34 mouse cellular contexts compared by ENCODE assay signal in the genomic region with DNA sequence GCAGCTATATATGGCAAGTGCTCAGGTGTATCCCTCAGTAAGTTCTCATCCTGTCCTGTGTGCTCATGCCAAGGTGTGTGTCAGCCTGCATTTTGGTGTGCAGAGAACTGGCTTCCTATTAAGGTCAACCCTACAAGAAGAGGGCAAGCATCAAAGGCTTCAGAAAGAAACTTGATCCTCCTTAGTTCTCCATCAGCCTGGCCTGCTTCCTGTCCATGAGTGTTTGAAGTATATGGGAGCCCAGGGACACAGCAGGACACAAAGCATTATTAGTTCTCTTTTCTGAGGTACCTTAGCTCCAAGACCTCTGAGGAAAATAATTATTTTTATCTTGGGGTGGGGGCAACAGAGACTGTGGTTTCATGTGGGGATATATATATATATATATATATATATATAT. TPM values are rescaled to one million over a fixed set of nuclear protein-coding genes. Genes with fewer than 3 reads are reported as not detected.
DNase-seq lines count a peak whose midpoint lies in the region; ATAC-seq and TF ChIP-seq lines count a peak whose summit lies in the region.
"Had no signal": no experiment of that assay in that cellular context is flagged by ENCODE, and none has a peak within 500 bp of the region (broad histone marks: within the 10 kb centered on the region; RNA-seq: fewer than 3 reads in every experiment).

No protein-coding gene starts in this region.

- no peaks in the 10 kb centered on the region for H3K36me3 ChIP-seq in midbrain, embryonic 16.5 days (ENCODE audit: control insufficient read depth, insufficient read depth, low read length)
- H3K36me3 ChIP-seq in midbrain, postnatal 0 days (ENCODE audit: insufficient read depth, low read length) = no peaks in the 10 kb centered on the region
- no peaks in the 10 kb centered on the region for H3K36me3 ChIP-seq in limb, embryonic 10.5 days
- H3K36me3 ChIP-seq: embryonic facial prominence, embryonic 12.5 days; forebrain, embryonic 10.5 days; hindbrain, embryonic 13.5 days; kidney, embryonic 15.5 days; limb, embryonic 15.5 days; liver, embryonic 13.5 days; midbrain, embryonic 10.5 days; stomach, embryonic 15.5 days had no signal

- H3K9me3 ChIP-seq in midbrain, embryonic 16.5 days (replicated peaks; ENCODE audit: control insufficient read depth, low read length, poor library complexity, severe bottlenecking) = no peaks in the 10 kb centered on the region
- H3K9me3 ChIP-seq in midbrain, postnatal 0 days (ENCODE audit: low read length) = no peaks in the 10 kb centered on the region
- no peaks in the 10 kb centered on the region for H3K9me3 ChIP-seq in limb, embryonic 10.5 days (replicated peaks)
- H3K9me3 ChIP-seq: embryonic facial prominence, embryonic 12.5 days; forebrain, embryonic 10.5 days; hindbrain, embryonic 13.5 days; kidney, embryonic 15.5 days; limb, embryonic 15.5 days; liver, embryonic 13.5 days; midbrain, embryonic 10.5 days; stomach, embryonic 15.5 days had no signal

- H3K9ac ChIP-seq in midbrain, embryonic 16.5 days (ENCODE audit: low read depth, low read length) = no peak overlapping the region
- no peak overlapping the region for H3K9ac ChIP-seq in midbrain, postnatal 0 days (replicated peaks; ENCODE audit: low read length, poor library complexity, severe bottlenecking)
- H3K9ac ChIP-seq: embryonic facial prominence, embryonic 12.5 days; forebrain, postnatal 0 days; hindbrain, embryonic 13.5 days; kidney, embryonic 15.5 days; limb, embryonic 15.5 days; liver, embryonic 13.5 days; stomach, embryonic 15.5 days had no signal

- H3K27me3 ChIP-seq in midbrain, embryonic 16.5 days (ENCODE audit: control insufficient read depth, insufficient read depth, low read depth, low read length) = no peaks in the 10 kb centered on the region
- H3K27me3 ChIP-seq in midbrain, postnatal 0 days (ENCODE audit: insufficient read depth, low read length) = no peaks in the 10 kb centered on the region
- H3K27me3 ChIP-seq in limb, embryonic 10.5 days (ENCODE audit: low read depth, poor library complexity, severe bottlenecking) = no peaks in the 10 kb centered on the region
- H3K27me3 ChIP-seq: CH12.LX; embryonic facial prominence, embryonic 12.5 days; hindbrain, embryonic 13.5 days; kidney, embryonic 15.5 days; limb, embryonic 15.5 days; liver, embryonic 13.5 days; stomach, embryonic 15.5 days had no signal

- no peak overlapping the region for H3K27ac ChIP-seq in midbrain, embryonic 16.5 days (ENCODE audit: low read length)
- no peak overlapping the region for H3K27ac ChIP-seq in midbrain, postnatal 0 days (ENCODE audit: low read depth, low read length)
- H3K27ac ChIP-seq in limb, embryonic 10.5 days = no peak overlapping the region
- H3K27ac ChIP-seq: embryonic facial prominence, embryonic 12.5 days; forebrain, embryonic 10.5 days; hindbrain, embryonic 13.5 days; kidney, embryonic 15.5 days; layer of hippocampus, adult 2 months; limb, embryonic 15.5 days; liver, embryonic 13.5 days; midbrain, embryonic 10.5 days; stomach, embryonic 15.5 days had no signal

- peak; percentile 52 for DNase-seq in embryo, embryonic 10 days (ENCODE audit: low spot score)
- no peak for DNase-seq in embryo, embryonic 9.5 days (ENCODE audit: extremely low spot score)
- no peak for DNase-seq in midbrain, postnatal 0 days (ENCODE audit: low spot score)
- peak; percentile 33 for DNase-seq in limb, embryonic 10.5 days (ENCODE audit: low spot score)
- no peak for DNase-seq in lung, adult 2 months
- no peak for DNase-seq in thymus, postnatal 10 days (ENCODE audit: low spot score in 2 of 2)
- DNase-seq: adrenal gland, adult 2 months; cerebellum, adult 11 months; cerebellum, adult 9-10 months; cerebellum, postnatal 36 days; forebrain, postnatal 0 days; gastrocnemius, postnatal 14 days; heart, postnatal 36 days; kidney, adult 18-20 months; kidney, postnatal 25 days; liver, embryonic 13.5 days; lung, adult 18-20 months; lung, postnatal 14 days; retina, postnatal 1 day; right cerebral cortex, postnatal 14 days; thymus, postnatal 14 days had no signal

- ATAC-seq in midbrain, embryonic 16.5 days = 0 out of 2 replicates have a peak, but pooled peaks have one; percentile 51
- ATAC-seq in midbrain, postnatal 0 days (ENCODE audit: low FRiP score) = no peak
- ATAC-seq: activated CD4-positive, CD25-positive, alpha-beta regulatory T cell, adult 4 months; forebrain, postnatal 0 days had no signal

- H3K4me1 ChIP-seq in midbrain, embryonic 16.5 days (ENCODE audit: control insufficient read depth, insufficient read depth, low read length) = no peaks in the 10 kb centered on the region
- H3K4me1 ChIP-seq in midbrain, postnatal 0 days (ENCODE audit: insufficient read depth, low read length) = no peaks in the 10 kb centered on the region
- peaks cover 17% of the 10 kb centered on the region for H3K4me1 ChIP-seq in limb, embryonic 10.5 days
- H3K4me1 ChIP-seq in lung, adult 2 months (ENCODE audit: control insufficient read depth, insufficient read depth, low read length) = peaks cover 8% of the 10 kb centered on the region
- H3K4me1 ChIP-seq: embryonic facial prominence, embryonic 12.5 days; forebrain, embryonic 10.5 days; hindbrain, embryonic 13.5 days; kidney, embryonic 15.5 days; limb, embryonic 15.5 days; liver, embryonic 13.5 days; midbrain, embryonic 10.5 days; stomach, embryonic 15.5 days had no signal

- H3K4me3 ChIP-seq in midbrain, embryonic 16.5 days (ENCODE audit: low read depth, low read length) = no peak overlapping the region
- no peak overlapping the region for H3K4me3 ChIP-seq in midbrain, postnatal 0 days (ENCODE audit: low read depth, low read length)
- H3K4me3 ChIP-seq in limb, embryonic 10.5 days = no peak overlapping the region
- H3K4me3 ChIP-seq in lung, adult 2 months (replicated peaks; ENCODE audit: extremely low read depth, low read depth, low read length) = no peak overlapping the region
- H3K4me3 ChIP-seq: embryonic facial prominence, embryonic 12.5 days; forebrain, embryonic 10.5 days; hindbrain, embryonic 13.5 days; kidney, embryonic 15.5 days; layer of hippocampus, adult 2 months; limb, embryonic 15.5 days; liver, embryonic 13.5 days; midbrain, embryonic 10.5 days; stomach, embryonic 15.5 days had no signal

- no peak overlapping the region for H3K4me2 ChIP-seq in midbrain, embryonic 16.5 days (ENCODE audit: low read length)
- no peak overlapping the region for H3K4me2 ChIP-seq in midbrain, postnatal 0 days (ENCODE audit: low read depth, low read length, poor library complexity, severe bottlenecking)
- H3K4me2 ChIP-seq: embryonic facial prominence, embryonic 12.5 days; heart, embryonic 11.5 days; hindbrain, embryonic 13.5 days; kidney, embryonic 15.5 days; limb, embryonic 15.5 days; liver, embryonic 13.5 days; stomach, embryonic 15.5 days had no signal

- TF ChIP-seq CTCF in midbrain, postnatal 0 days (IDR thresholded peaks at IDR 0.05) = no peak
- no peak for TF ChIP-seq CTCF in lung, adult 2 months (IDR thresholded peaks at IDR 0.05; ENCODE audit: insufficient read depth, low read length)

- TF ChIP-seq POLR2A in lung, adult 2 months (IDR thresholded peaks at IDR 0.05; ENCODE audit: borderline replicate concordance, extremely low read depth, low read depth, low read length) = no peak

RNA-seq across cellular contexts. Expression of a gene that starts 26.1 kb away (rescaled TPM):
- polyA plus RNA-seq in midbrain, embryonic 16.5 days (2015; fragmentation: Nextera tagmentation; extraction: Ambion mirVana) = 9.3 and 9.6 TPM in 2 replicates
- 8.0 and 10.1 TPM in 2 replicates for total RNA-seq in midbrain, postnatal 0 days (2014; rRNA removed)
- polyA plus RNA-seq in midbrain, postnatal 0 days (2015; fragmentation: Nextera tagmentation; extraction: Ambion mirVana) = 6.9 and 8.2 TPM in 2 replicates
- 7.1 and 9.0 TPM in 2 replicates for polyA plus RNA-seq in limb, embryonic 10.5 days (2016; fragmentation: Nextera tagmentation; extraction: Ambion mirVana)
- polyA plus RNA-seq in lung, adult 2 months (2012; rRNA removed) = 76.1 and 78.6 TPM in 2 replicates
- total RNA-seq: monocyte, adult 5-6 weeks had no signal
- polyA plus RNA-seq: activated CD4-positive, CD25-positive, alpha-beta regulatory T cell, adult 4 months had no signal

Comparison
In these comparisons a context has a peak if more than half of its experiments do, and no peak if none do; other contexts are left out.
1. DNase-seq: peak in embryo, embryonic 10 days (single experiment) and limb, embryonic 10.5 days (single experiment); none in embryo, embryonic 9.5 days (single experiment), midbrain, postnatal 0 days (single experiment), lung, adult 2 months (single experiment) and thymus, postnatal 10 days (0 of 2).